Mouse (Mus musculus) frontal cortex, adult (tissue): Measurements from ENCODE around the gene Tmem210.
A peak's percentile ranks its signal among the peaks of the same experiment; 100 is the strongest.

ENCODE experiments used
- ATAC-seq: cut with Nextera tagmentation; 2 replicates; pipeline ENCODE4 v1.9.2; 2017; ENCODE audit warnings: mild to moderate bottlenecking, moderate library complexity, mixed read lengths; ENCODE audit not compliant: low TSS enrichment

Tmem210 gene

GRCm38 (mm10) chr2:25264851-25265250, 23.1 kb upstream of the Tmem210 start:
- ATAC-seq, result no peak

- no peak for ATAC-seq
Observed at GRCm38 (mm10) chr2:25265897-25266656, 21.9 kb upstream of the Tmem210 start.

GRCm38 (mm10) chr2:25266720-25267119, 21.2 kb upstream of the Tmem210 start:
- no peak for ATAC-seq

GRCm38 (mm10) chr2:25267241-25267640, 20.7 kb upstream of the Tmem210 start:
- ATAC-seq, result 0 out of 2 replicates have a peak, but pooled peaks have one; percentile 10

GRCm38 (mm10) chr2:25267746-25268309, 20.1 kb upstream of the Tmem210 start:
- no peak for ATAC-seq

- peak; percentile 83 for ATAC-seq
Observed at GRCm38 (mm10) chr2:25271827-25272511, 16.0 kb upstream of the Tmem210 start, which contains the start of the genes Ssna1 and Anapc2. Gene Ssna1 (minus strand): TSS chr2:25272438. Gene Anapc2 (plus strand): TSS chr2:25272478.

- ATAC-seq, result no peak
Observed at GRCm38 (mm10) chr2:25272515-25272914, 15.4 kb upstream of the Tmem210 start.

GRCm38 (mm10) chr2:25273010-25273409, 14.9 kb upstream of the Tmem210 start:
- no peak for ATAC-seq

GRCm38 (mm10) chr2:25278928-25279882, 8.7 kb upstream of the Tmem210 start:
- ATAC-seq, result peak; percentile 62; the same call in 1 of the 2 replicates

GRCm38 (mm10) chr2:25285551-25285950, 2.4 kb upstream of the Tmem210 start:
- ATAC-seq, result no peak

GRCm38 (mm10) chr2:25286314-25286713, 1.6 kb upstream of the Tmem210 start:
- no peak for ATAC-seq

- no peak for ATAC-seq
Observed at GRCm38 (mm10) chr2:25286837-25287636, 908 bp upstream of the Tmem210 start.

GRCm38 (mm10) chr2:25288734-25289345, 895 bp downstream of the Tmem210 start:
- ATAC-seq, result no peak

- no peak for ATAC-seq
Observed at GRCm38 (mm10) chr2:25289651-25290050, 1.7 kb downstream of the Tmem210 start, which contains the start of gene Lrrc26. Gene Lrrc26 (plus strand): TSS chr2:25289915.

- peak; percentile 15; the same call in 1 of the 2 replicates for ATAC-seq
Observed at GRCm38 (mm10) chr2:25290101-25290815, 2.3 kb downstream of the Tmem210 start.

GRCm38 (mm10) chr2:25290816-25291130, 2.8 kb downstream of the Tmem210 start:
- no peak for ATAC-seq

GRCm38 (mm10) chr2:25291184-25292053, 3.5 kb downstream of the Tmem210 start:
- ATAC-seq, result no peak

GRCm38 (mm10) chr2:25292054-25292544, 4.2 kb downstream of the Tmem210 start:
- no peak for ATAC-seq
